Mouse (Mus musculus) frontal cortex, adult 2 months (tissue): ENCODE results near the gene Masp1. TPM values are rescaled to one million over a fixed set of nuclear protein-coding genes. Genes with fewer than 3 reads are reported as not detected.

ENCODE experiments used
- DNase-seq, 2 experiments: peaks; one replicate each; pipeline ENCODE4 v3.0.0; 2022; ENCODE audit warnings: low spot score in 1 of 2; ENCODE audit errors: extremely low spot score in 1 of 2
- polyA plus RNA-seq: library from polyadenylated mRNA; depleted of rRNA; stranded (reverse); fragments of >200 nt; gene quantifications from 2 replicates; pipeline ENCODE4 v1.2.3, GENCODE M21; 2012; rRNA removed

Masp1 gene
- polyA plus RNA-seq, 1 experiment = 16.6 TPM

GRCm38 (mm10) chr16:23403008-23403755 lies 117.4 kb downstream of the Masp1 start:
- peak; percentile 41 to 91 for DNase-seq

DNA sequence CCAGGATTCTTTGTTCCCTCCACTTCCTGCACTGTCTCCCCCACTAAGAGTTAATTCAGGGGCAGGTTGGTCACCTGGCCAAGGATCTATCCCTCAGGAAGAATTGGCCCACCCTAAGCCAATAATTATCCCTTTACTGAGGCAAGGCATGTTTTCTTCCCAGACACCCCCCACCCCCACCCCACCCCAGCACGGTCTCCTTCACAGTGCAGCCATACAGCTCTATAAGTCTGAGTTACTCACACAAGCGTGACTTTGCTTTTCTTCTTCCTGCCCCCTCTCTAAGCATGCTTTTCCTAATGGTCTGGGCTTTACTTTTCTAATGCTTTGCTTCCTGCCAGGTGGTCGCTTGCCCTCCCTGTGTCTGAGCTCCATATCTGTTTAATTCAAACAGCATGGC lies 118.7 kb downstream of the Masp1 start:
- DNase-seq = no peak

GRCm38 (mm10) chr16:23401463-23401862 lies 119.2 kb downstream of the Masp1 start:
- DNase-seq = no peak

Other genes with a start within 250 kb of the Masp1 start
- gene Rtp1, start 91.7 kb downstream of the Masp1 start, polyA plus RNA-seq = 0.30 and 0.59 TPM in 2 replicates
- gene Rtp4, start 524 bp downstream of the Masp1 start, polyA plus RNA-seq = 9.2 and 9.7 TPM in 2 replicates